Mouse (Mus musculus): ENCODE results near the gene Krt18. TPM values are rescaled to one million over a fixed set of nuclear protein-coding genes. Genes with fewer than 3 reads are reported as not detected.

Gene Krt18
- polyA plus RNA-seq, 1 experiment from 2014 or later: 550 TPM

DNA sequence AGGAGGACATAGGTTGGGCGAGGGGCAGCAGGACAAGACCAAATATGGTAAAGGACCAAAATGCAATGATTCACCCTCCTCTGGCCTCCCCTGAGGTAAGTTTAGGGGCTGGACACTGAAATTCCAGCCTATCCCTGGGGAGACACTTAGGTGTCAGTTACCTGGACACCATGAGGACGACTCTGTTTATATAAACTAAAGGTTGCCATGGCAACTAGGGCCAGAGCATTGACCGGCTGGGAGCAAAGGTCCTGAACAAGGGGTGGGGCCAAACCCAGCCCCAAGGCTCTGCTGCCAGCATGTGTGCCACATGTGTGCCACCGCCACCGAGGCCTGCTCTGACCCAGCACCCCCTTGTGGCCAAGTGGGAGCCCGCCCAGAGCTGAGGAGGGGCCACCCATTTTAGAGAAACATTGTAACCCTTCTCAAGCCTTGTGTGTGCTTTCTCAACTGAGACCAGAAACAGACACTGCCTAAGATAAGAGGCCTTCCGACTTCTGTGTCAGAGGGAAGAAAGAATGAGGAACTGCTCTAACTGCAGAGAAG, 10.0 kb upstream of the Krt18 start:
- ATAC-seq (ENCODE audit: insufficient read depth, low FRiP score): peak; percentile 28; the same call in 1 of the 2 replicates
- H3K4me3 ChIP-seq (replicated peaks; ENCODE audit: low read length): no peak overlapping the region
- 13% methylated on average over 7 of the region's 7 CpGs for WGBS
- peak overlapping the region; percentile 90 for H3K27ac ChIP-seq (ENCODE audit: low read length)
- H3K9me3 ChIP-seq (replicated peaks; ENCODE audit: control insufficient read depth, low read length): no peaks in the 10 kb centered on the region
- H3K4me1 ChIP-seq (ENCODE audit: control insufficient read depth, insufficient read depth, low read length): peaks cover 28% of the 10 kb centered on the region
- no peak overlapping the region for H3K9ac ChIP-seq (ENCODE audit: low read length)
- no peaks in the 10 kb centered on the region for H3K27me3 ChIP-seq (ENCODE audit: control insufficient read depth, insufficient read depth, low read length)
- peak overlapping the region; percentile 13; the same call in 1 of the 2 replicates for H3K4me2 ChIP-seq (ENCODE audit: low read depth, low read length)
- no peaks in the 10 kb centered on the region for H3K36me3 ChIP-seq (ENCODE audit: control insufficient read depth, insufficient read depth, low read length)

GRCm38 (mm10) chr15:102022481-102022880, 5.5 kb upstream of the Krt18 start:
- no peak for ATAC-seq (ENCODE audit: insufficient read depth, low FRiP score)
- no peaks in the 10 kb centered on the region for H3K36me3 ChIP-seq (ENCODE audit: control insufficient read depth, insufficient read depth, low read length)
- peak overlapping the region; percentile 55; the same call in 1 of the 2 replicates for H3K27ac ChIP-seq (ENCODE audit: low read length)
- H3K27me3 ChIP-seq (ENCODE audit: control insufficient read depth, insufficient read depth, low read length): no peaks in the 10 kb centered on the region
- WGBS: 32% methylated on average over 8 of the region's 8 CpGs
- peaks cover 40% of the 10 kb centered on the region for H3K4me1 ChIP-seq (ENCODE audit: control insufficient read depth, insufficient read depth, low read length)
- H3K4me2 ChIP-seq (ENCODE audit: low read depth, low read length): no peak overlapping the region
- H3K9ac ChIP-seq (ENCODE audit: low read length): no peak overlapping the region
- H3K4me3 ChIP-seq (replicated peaks; ENCODE audit: low read length): no peak overlapping the region
- H3K9me3 ChIP-seq (replicated peaks; ENCODE audit: control insufficient read depth, low read length): no peaks in the 10 kb centered on the region

- H3K4me2 ChIP-seq (ENCODE audit: low read depth, low read length): no peak overlapping the region
- no peaks in the 10 kb centered on the region for H3K27me3 ChIP-seq (ENCODE audit: control insufficient read depth, insufficient read depth, low read length)
- 46% methylated on average over 8 of the region's 8 CpGs for WGBS
- H3K9ac ChIP-seq (ENCODE audit: low read length): no peak overlapping the region
- H3K4me1 ChIP-seq (ENCODE audit: control insufficient read depth, insufficient read depth, low read length): peaks cover 36% of the 10 kb centered on the region
- H3K27ac ChIP-seq (ENCODE audit: low read length): peak overlapping the region; percentile 73
- ATAC-seq (ENCODE audit: insufficient read depth, low FRiP score): no peak
- no peak overlapping the region for H3K4me3 ChIP-seq (replicated peaks; ENCODE audit: low read length)
- H3K9me3 ChIP-seq (replicated peaks; ENCODE audit: control insufficient read depth, low read length): no peaks in the 10 kb centered on the region
- no peaks in the 10 kb centered on the region for H3K36me3 ChIP-seq (ENCODE audit: control insufficient read depth, insufficient read depth, low read length)
Measured at GRCm38 (mm10) chr15:102023888-102024287, 4.1 kb upstream of the Krt18 start.

- peaks cover 39% of the 10 kb centered on the region for H3K4me1 ChIP-seq (ENCODE audit: control insufficient read depth, insufficient read depth, low read length)
- H3K4me2 ChIP-seq (ENCODE audit: low read depth, low read length): peak overlapping the region; percentile 53
- H3K36me3 ChIP-seq (ENCODE audit: control insufficient read depth, insufficient read depth, low read length): no peaks in the 10 kb centered on the region
- no peaks in the 10 kb centered on the region for H3K27me3 ChIP-seq (ENCODE audit: control insufficient read depth, insufficient read depth, low read length)
- H3K9ac ChIP-seq (ENCODE audit: low read length): peak overlapping the region; percentile 67
- no peaks in the 10 kb centered on the region for H3K9me3 ChIP-seq (replicated peaks; ENCODE audit: control insufficient read depth, low read length)
- ATAC-seq (ENCODE audit: insufficient read depth, low FRiP score): peak; percentile 27; the same call in 1 of the 2 replicates
- peak overlapping the region; percentile 73 for H3K27ac ChIP-seq (ENCODE audit: low read length)
- 10% methylated on average over 22 of the region's 22 CpGs for WGBS
- H3K4me3 ChIP-seq (replicated peaks; ENCODE audit: low read length): peak overlapping the region; percentile 28
Measured at GRCm38 (mm10) chr15:102025136-102025872, 2.7 kb upstream of the Krt18 start.

DNA sequence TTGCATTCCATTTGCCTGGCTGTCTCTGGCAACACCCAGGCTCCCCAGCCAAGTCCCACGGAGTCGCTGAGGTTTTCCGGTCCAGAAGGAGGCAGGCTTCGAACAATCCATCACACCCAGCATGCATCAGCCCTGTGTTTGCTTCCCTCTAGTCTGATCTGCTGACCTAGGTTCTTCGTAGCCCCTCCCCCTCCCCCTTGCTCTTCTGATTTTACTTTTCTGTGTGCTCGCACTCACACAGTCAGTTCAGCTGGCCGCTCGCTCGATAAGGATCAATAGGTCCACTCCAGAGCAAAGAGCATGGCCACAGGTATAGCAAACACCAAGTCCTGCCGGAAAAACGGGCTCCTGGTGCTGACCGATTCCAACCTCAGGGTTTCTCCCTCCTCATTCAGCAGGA, 1.6 kb upstream of the Krt18 start:
- Histone ChIP-seq H3K27ac (ENCODE audit: low read length) (peak overlapping the region; percentile 73), H3K36me3 (ENCODE audit: control insufficient read depth, insufficient read depth, low read length) (no peaks in the 10 kb centered on the region), H3K4me2 (ENCODE audit: low read depth, low read length) (peak overlapping the region; percentile 53), H3K4me1 (ENCODE audit: control insufficient read depth, insufficient read depth, low read length) (peaks cover 39% of the 10 kb centered on the region), H3K9ac (ENCODE audit: low read length) (peak overlapping the region; percentile 32), H3K27me3 (ENCODE audit: control insufficient read depth, insufficient read depth, low read length) (no peaks in the 10 kb centered on the region), H3K9me3 (replicated peaks; ENCODE audit: control insufficient read depth, low read length) (no peaks in the 10 kb centered on the region), H3K4me3 (replicated peaks; ENCODE audit: low read length) (no peak overlapping the region)
- WGBS: 20% methylated on average over 12 of the region's 12 CpGs
- ATAC-seq (ENCODE audit: insufficient read depth, low FRiP score): 0 out of 2 replicates have a peak, but pooled peaks have one; percentile 13

- Histone ChIP-seq H3K27me3 (ENCODE audit: control insufficient read depth, insufficient read depth, low read length) (no peaks in the 10 kb centered on the region), H3K27ac (ENCODE audit: low read length) (no peak overlapping the region), H3K4me2 (ENCODE audit: low read depth, low read length) (no peak overlapping the region), H3K9ac (ENCODE audit: low read length) (no peak overlapping the region), H3K4me3 (replicated peaks; ENCODE audit: low read length) (no peak overlapping the region), H3K4me1 (ENCODE audit: control insufficient read depth, insufficient read depth, low read length) (0 out of 2 replicates have a peak, but pooled peaks cover 3% of the 10 kb centered on the region), H3K36me3 (ENCODE audit: control insufficient read depth, insufficient read depth, low read length) (no peaks in the 10 kb centered on the region), H3K9me3 (replicated peaks; ENCODE audit: control insufficient read depth, low read length) (no peaks in the 10 kb centered on the region)
- no peak for ATAC-seq (ENCODE audit: insufficient read depth, low FRiP score)
- WGBS: 50% methylated on average over 16 of the region's 16 CpGs
Measured at GRCm38 (mm10) chr15:102034121-102035053, 6.4 kb downstream of the Krt18 start.

- 49% methylated on average over 4 of the region's 4 CpGs for WGBS
- no peaks in the 10 kb centered on the region for H3K27me3 ChIP-seq (ENCODE audit: control insufficient read depth, insufficient read depth, low read length)
Measured at GRCm38 (mm10) chr15:102040277-102040676, 12.3 kb downstream of the Krt18 start.

DNA sequence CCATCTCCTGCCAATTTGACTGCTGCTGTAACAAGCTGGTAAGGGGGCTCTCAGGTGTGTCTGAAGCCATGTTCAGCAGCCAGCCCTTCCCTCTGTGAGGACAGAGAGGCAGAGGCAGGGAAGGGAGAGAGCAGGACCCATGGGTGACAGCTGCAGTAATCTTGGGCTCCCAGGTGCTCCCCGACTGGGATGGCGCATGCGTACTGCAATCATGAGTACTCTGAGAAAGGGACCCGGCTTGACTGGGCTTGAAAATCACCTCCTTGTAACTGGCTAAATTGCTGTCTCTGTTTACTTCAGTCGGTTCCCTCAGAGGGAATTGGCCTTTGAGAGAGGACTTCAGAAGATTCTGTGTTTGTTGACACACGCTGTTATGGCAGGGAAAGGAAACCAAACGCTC, 14.0 kb downstream of the Krt18 start:
- no peak overlapping the region for H3K27ac ChIP-seq (ENCODE audit: low read length)
- peak overlapping the region; percentile 37; the same call in 1 of the 2 replicates for H3K4me2 ChIP-seq (ENCODE audit: low read depth, low read length)
- H3K27me3 ChIP-seq (ENCODE audit: control insufficient read depth, insufficient read depth, low read length): no peaks in the 10 kb centered on the region
- H3K9me3 ChIP-seq (replicated peaks; ENCODE audit: control insufficient read depth, low read length): no peaks in the 10 kb centered on the region
- H3K4me1 ChIP-seq (ENCODE audit: control insufficient read depth, insufficient read depth, low read length): no peaks in the 10 kb centered on the region
- ATAC-seq (ENCODE audit: insufficient read depth, low FRiP score): no peak
- no peak overlapping the region for H3K4me3 ChIP-seq (replicated peaks; ENCODE audit: low read length)
- 33% methylated on average over 7 of the region's 7 CpGs for WGBS
- H3K9ac ChIP-seq (ENCODE audit: low read length): peak overlapping the region; percentile 0; the same call in 1 of the 2 replicates
- H3K36me3 ChIP-seq (ENCODE audit: control insufficient read depth, insufficient read depth, low read length): no peaks in the 10 kb centered on the region

More at GRCm38 (mm10) chr15:102040277-102040676, 12.3 kb downstream of the Krt18 start:
- Histone ChIP-seq H3K9me3 (replicated peaks; ENCODE audit: control insufficient read depth, low read length) (no peaks in the 10 kb centered on the region), H3K27ac (ENCODE audit: low read length) (no peak overlapping the region), H3K36me3 (ENCODE audit: control insufficient read depth, insufficient read depth, low read length) (no peaks in the 10 kb centered on the region), H3K4me3 (replicated peaks; ENCODE audit: low read length) (no peak overlapping the region), H3K4me1 (ENCODE audit: control insufficient read depth, insufficient read depth, low read length) (no peaks in the 10 kb centered on the region), H3K4me2 (ENCODE audit: low read depth, low read length) (no peak overlapping the region), H3K9ac (ENCODE audit: low read length) (no peak overlapping the region)
- no peak for ATAC-seq (ENCODE audit: insufficient read depth, low FRiP score)
